Mouse (Mus musculus) limb, embryonic 14.5 days (tissue): ENCODE data around the gene Pigs. TPM values are rescaled to one million over a fixed set of nuclear protein-coding genes. Genes with fewer than 3 reads are reported as not detected.
A peak's percentile ranks its signal among the peaks of the same experiment; 100 is the strongest.

Experiments used
- ATAC-seq: fragments of 200-750 bp; cut with Nextera tagmentation; 2 replicates; pipeline ENCODE4 v1.8.0; 2017; ENCODE audit warnings: low read depth, moderate number of reproducible peaks, moderate TSS enrichment; ENCODE audit not compliant: low FRiP score
- DNase-seq: peaks from one replicate; pipeline ENCODE4 v3.0.0-alpha.2; 2015; ENCODE audit warnings: low spot score
- H3K27ac ChIP-seq: fragments of 300-500 bp; sonication (generic); replicated peaks from 2 replicates; pipeline ENCODE4 v1.5.1; 2014; ENCODE audit warnings: low read depth, mild to moderate bottlenecking, low read length, moderate library complexity, mixed read lengths
- H3K27me3 ChIP-seq: fragments of 300-500 bp; sonication (generic); 2 replicates; pipeline ENCODE4 v1.6.1; 2014; ENCODE audit warnings: low read length, mixed read lengths; ENCODE audit not compliant: control insufficient read depth, insufficient read depth
- H3K36me3 ChIP-seq: fragments of 300-500 bp; sonication (generic); 2 replicates; pipeline ENCODE4 v1.6.1; 2014; ENCODE audit warnings: mild to moderate bottlenecking, low read length, moderate library complexity, mixed read lengths; ENCODE audit not compliant: control insufficient read depth, insufficient read depth
- H3K4me1 ChIP-seq: fragments of 300-500 bp; sonication (generic); 2 replicates; pipeline ENCODE4 v1.6.1; 2014; ENCODE audit warnings: antibody characterized with exemption, low read length, mixed read lengths; ENCODE audit not compliant: control insufficient read depth, insufficient read depth
- H3K4me2 ChIP-seq: fragments of 300-500 bp; sonication (generic); replicated peaks from 2 replicates; pipeline ENCODE4 v1.6.1; 2014; ENCODE audit warnings: low read depth, mild to moderate bottlenecking, low read length, moderate library complexity; ENCODE audit not compliant: severe bottlenecking
- H3K4me3 ChIP-seq: fragments of 300-500 bp; sonication (generic); replicated peaks from 2 replicates; pipeline ENCODE4 v1.5.1; 2014; ENCODE audit warnings: low read length
- H3K9ac ChIP-seq: fragments of 300-500 bp; sonication (generic); 2 replicates; pipeline ENCODE4 v1.6.1; 2014; ENCODE audit warnings: mild to moderate bottlenecking, low read depth, low read length, moderate library complexity; ENCODE audit not compliant: severe bottlenecking
- H3K9me3 ChIP-seq: fragments of 300-500 bp; sonication (generic); 2 replicates; pipeline ENCODE4 v1.6.1; 2016; ENCODE audit warnings: low read length; ENCODE audit not compliant: control insufficient read depth
- POLR2A ChIP-seq: fragments of 200-500 bp; IDR thresholded peaks from 2 replicates; pipeline ENCODE4 v1.8.0; 2012; ENCODE audit warnings: inconsistent platforms, mild to moderate bottlenecking, moderate library complexity, borderline replicate concordance; ENCODE audit not compliant: insufficient read depth, insufficient read length; ENCODE audit errors: extremely low read depth
- WGBS: fragments of 180-500 bp; shearing (Covaris S2); extraction: QIAGEN DNeasy Blood & Tissue Kit; methylation state at CpG from one replicate; pipeline ENCODE4 v1.1.7; 2014; 5-methylcytosine and 5-hydroxymethylcytosine counted together
- polyA plus RNA-seq, 2 experiments: library from polyadenylated mRNA; depleted of rRNA in 1 of 2; stranded (reverse) in 1 of 2; unstranded in 1 of 2; fragments of >200 nt; fragmentation: Nextera tagmentation in 1 of 2; extraction: Ambion mirVana in 1 of 2; gene quantifications; 2 replicates each; pipeline versions ENCODE4 v1.2.1 to v1.2.3; 2012 to 2014

Gene Pigs
- polyA plus RNA-seq, 2 experiments, result 79.7 to 95.5 TPM

GRCm38 (mm10) chr11:78337040-78337439 lies 8.8 kb downstream of the Pigs start:
- Histone ChIP-seq H3K36me3 (peaks cover 67% of the 10 kb centered on the region), H3K4me2 (no peak overlapping the region), H3K4me3 (no peak overlapping the region), H3K27me3 (no peaks in the 10 kb centered on the region), H3K9ac (no peak overlapping the region), H3K4me1 (no peaks in the 10 kb centered on the region), H3K27ac (no peak overlapping the region), H3K9me3 (no peaks in the 10 kb centered on the region)
- TF ChIP-seq POLR2A, result no peak
- 94% methylated on average over 8 of the region's 8 CpGs for WGBS
- DNase-seq (no peak), ATAC-seq (no peak)

DNA sequence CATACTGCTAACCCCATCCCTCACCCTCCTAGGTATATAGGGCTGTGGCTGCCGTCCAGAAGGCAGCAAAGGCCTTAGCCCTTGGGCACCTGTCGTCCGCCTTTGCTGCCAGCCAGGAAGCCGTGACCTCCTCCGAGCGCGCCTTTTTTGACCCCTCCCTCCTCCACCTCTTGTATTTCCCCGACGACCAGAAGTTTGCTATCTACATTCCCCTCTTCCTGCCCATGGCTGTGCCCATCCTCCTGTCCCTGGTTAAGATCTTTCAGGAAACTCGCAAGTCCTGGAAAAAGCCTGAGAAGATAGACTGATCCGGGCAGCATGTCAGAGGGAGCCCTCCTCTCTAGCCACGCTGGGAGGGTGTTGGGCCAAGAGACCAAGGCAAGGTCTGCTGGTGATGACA lies 13.5 kb downstream of the Pigs start:
- no peak overlapping the region for H3K4me3 ChIP-seq
- DNase-seq (no peak), ATAC-seq (no peak)
- no peaks in the 10 kb centered on the region for H3K27me3 ChIP-seq
- no peak overlapping the region for H3K9ac ChIP-seq
- no peak for TF ChIP-seq POLR2A
- H3K4me2 ChIP-seq, result no peak overlapping the region
- H3K27ac ChIP-seq, result no peak overlapping the region
- WGBS, result 85% methylated on average over 12 of the region's 12 CpGs
- peaks cover 29% of the 10 kb centered on the region for H3K4me1 ChIP-seq
- H3K36me3 ChIP-seq, result peaks cover 33% of the 10 kb centered on the region
- no peaks in the 10 kb centered on the region for H3K9me3 ChIP-seq

DNA sequence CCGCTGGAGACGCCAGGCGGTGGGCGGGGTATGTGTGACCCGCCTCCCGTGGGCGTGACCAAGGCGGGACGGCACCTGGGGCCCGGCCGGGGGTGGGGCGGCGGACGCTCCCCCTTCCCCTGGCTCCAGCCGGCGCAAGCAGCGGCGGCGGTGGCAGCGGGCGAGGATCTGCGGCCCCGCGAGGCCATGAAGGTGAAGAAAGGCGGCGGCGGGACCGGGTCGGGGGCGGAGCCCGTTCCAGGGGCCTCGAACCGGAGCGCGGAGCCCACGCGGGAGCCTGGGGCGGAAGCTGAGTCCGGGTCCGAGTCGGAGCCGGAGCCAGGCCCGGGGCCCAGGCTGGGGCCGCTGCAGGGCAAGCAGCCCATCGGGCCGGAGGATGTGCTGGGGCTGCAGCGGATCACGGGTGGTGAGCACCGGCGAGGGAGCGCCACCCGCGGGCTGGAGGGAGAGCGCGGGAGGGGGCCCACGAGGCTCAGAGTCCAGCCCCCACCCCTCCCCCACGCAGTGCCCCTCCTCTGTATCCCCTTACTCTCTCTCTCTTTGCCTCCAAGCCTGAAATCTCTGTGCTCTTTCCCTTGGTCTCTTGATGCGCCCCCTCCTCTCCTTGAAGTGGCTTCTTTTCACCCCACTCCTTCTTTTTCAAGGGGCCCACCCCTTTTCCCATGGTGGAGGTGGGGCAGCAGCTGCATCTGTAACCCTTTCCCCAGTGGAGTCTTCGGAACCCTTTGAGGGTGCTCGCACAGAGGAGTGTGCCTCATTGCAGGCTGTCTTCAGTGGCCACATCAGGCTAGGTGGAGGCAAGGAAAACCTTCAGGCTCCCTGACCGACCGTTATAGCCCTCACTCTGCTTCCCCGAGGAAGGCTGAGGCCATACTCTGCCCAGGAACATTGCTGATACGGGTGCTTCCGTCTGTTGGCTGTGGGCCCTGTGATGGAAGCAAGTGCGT lies 15.4 kb downstream of the Pigs start, which contains the start of gene Unc119:
TSS of gene Unc119 (plus strand) at position 102 of the 947 bp plus-strand sequence.
- H3K9me3 ChIP-seq, result no peaks in the 10 kb centered on the region
- DNase-seq (peak; percentile 87), ATAC-seq (peak; percentile 89)
- TF ChIP-seq POLR2A, result peak; percentile 90; the same call in 1 of the 2 replicates
- peaks cover 29% of the 10 kb centered on the region for H3K4me1 ChIP-seq
- no peaks in the 10 kb centered on the region for H3K27me3 ChIP-seq
- under 1% methylated on average over 49 of the region's 66 CpGs for WGBS
- H3K36me3 ChIP-seq, result peaks cover 42% of the 10 kb centered on the region
- peak within 1 kb of the TSS; percentile 94 for H3K4me3 ChIP-seq
- H3K4me2 ChIP-seq, result peak within 1 kb of the TSS; percentile 84
- H3K9ac ChIP-seq, result peak within 1 kb of the TSS; percentile 90
- H3K27ac ChIP-seq, result peak within 1 kb of the TSS; percentile 93

- Histone ChIP-seq H3K4me1 (peaks cover 29% of the 10 kb centered on the region), H3K27ac (peak overlapping the region; percentile 93; the same call in 1 of the 2 replicates), H3K27me3 (no peaks in the 10 kb centered on the region), H3K36me3 (peaks cover 42% of the 10 kb centered on the region), H3K4me3 (peak overlapping the region; percentile 94), H3K9me3 (no peaks in the 10 kb centered on the region), H3K9ac (peak overlapping the region; percentile 90), H3K4me2 (peak overlapping the region; percentile 84)
- DNase-seq, result no peak
- WGBS, result 69% methylated on average over 6 of the region's 6 CpGs
- no peak for ATAC-seq
- TF ChIP-seq POLR2A, result no peak
Measured at GRCm38 (mm10) chr11:78344328-78344889, 16.2 kb downstream of the Pigs start.

GRCm38 (mm10) chr11:78344890-78345715 lies 16.9 kb downstream of the Pigs start:
- Histone ChIP-seq H3K4me2 (peak overlapping the region; percentile 84; the same call in 1 of the 2 replicates), H3K4me1 (peaks cover 29% of the 10 kb centered on the region), H3K36me3 (peaks cover 37% of the 10 kb centered on the region), H3K27ac (no peak overlapping the region), H3K4me3 (no peak overlapping the region), H3K9ac (no peak overlapping the region; the same call in 1 of the 2 replicates), H3K9me3 (no peaks in the 10 kb centered on the region), H3K27me3 (no peaks in the 10 kb centered on the region)
- DNase-seq (no peak), ATAC-seq (no peak)
- WGBS, result 52% methylated on average over 8 of the region's 8 CpGs
- no peak for TF ChIP-seq POLR2A
